Mouse (Mus musculus) kidney, adult 2 months (tissue): Measurements from ENCODE around the gene Mtr.

ENCODE experiments used
- CTCF ChIP-seq: fragments of 200-500 bp; conservative IDR thresholded peaks from 2 replicates; pipeline ENCODE4 v1.5.1; 2011; ENCODE audit warnings: low read depth, mild to moderate bottlenecking, control low read depth, low read length, moderate library complexity, mixed read lengths; ENCODE audit not compliant: insufficient read depth, insufficient read length
- POLR2A ChIP-seq: fragments of 200-500 bp; IDR thresholded peaks from one replicate; pipeline ENCODE4 v1.6.1; 2011; ENCODE audit warnings: low read depth, low read length, control low read depth

DNA sequence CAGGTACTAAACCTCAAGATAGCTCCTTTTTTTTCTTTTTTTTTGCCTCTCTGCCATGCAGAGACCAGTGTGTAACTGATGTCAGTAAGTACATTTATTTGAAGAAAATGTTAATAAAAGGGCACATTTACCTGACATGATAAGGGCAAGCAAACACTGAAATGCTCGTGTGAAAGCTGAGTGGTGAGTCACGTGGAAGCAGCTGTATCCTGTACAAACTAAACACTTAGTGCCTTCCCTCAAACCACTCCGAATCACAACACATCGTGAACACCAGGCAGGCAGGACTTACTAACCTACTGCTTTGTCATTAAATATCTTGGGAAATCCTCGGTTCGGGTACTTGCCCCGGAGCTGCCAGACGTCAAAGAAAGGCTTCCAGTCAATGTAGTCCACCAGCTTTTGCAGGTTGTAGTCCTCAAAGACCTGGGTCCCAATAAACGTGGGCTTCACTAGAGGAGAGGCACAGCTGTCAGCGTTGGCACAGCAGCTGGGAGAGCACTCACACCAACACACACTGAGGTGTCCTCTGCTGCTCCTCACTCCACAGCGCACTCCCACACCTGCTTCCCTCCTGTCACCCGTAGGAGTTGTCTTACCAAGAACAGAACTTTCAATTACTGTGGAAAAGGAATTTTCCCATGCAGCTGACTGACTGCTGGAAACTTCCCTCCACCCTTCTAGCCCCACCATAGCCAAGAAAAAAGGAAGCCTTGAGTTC, 62.8 kb downstream of the Mtr start:
- no peak for TF ChIP-seq CTCF
- no peak for TF ChIP-seq POLR2A
